Mouse (Mus musculus): ENCODE results near the gene Gm266. TPM values are rescaled to one million over a fixed set of nuclear protein-coding genes. Genes with fewer than 3 reads are reported as not detected.

The Gm266 gene
- polyA plus RNA-seq, 1 experiment from 2014 or later, result 13.7 TPM

GRCm38 (mm10) chr12:111446745-111447144 is 38.9 kb downstream of the Gm266 start:
- Histone ChIP-seq H3K27me3 (ENCODE audit: low read depth, poor library complexity, severe bottlenecking) (peaks cover 100% of the 10 kb centered on the region), H3K9me3 (replicated peaks) (no peaks in the 10 kb centered on the region), H3K4me3 (no peak overlapping the region), H3K4me1 (peaks cover 77% of the 10 kb centered on the region), H3K27ac (no peak overlapping the region), H3K36me3 (no peaks in the 10 kb centered on the region)
- no peak for DNase-seq (ENCODE audit: low spot score)
- WGBS, result 21% methylated on average over 5 of the region's 5 CpGs

- peaks cover 100% of the 10 kb centered on the region for H3K27me3 ChIP-seq (ENCODE audit: low read depth, poor library complexity, severe bottlenecking)
- peak; percentile 53 for DNase-seq (ENCODE audit: low spot score)
- WGBS, result 6% methylated on average over 27 of the region's 27 CpGs
- no peaks in the 10 kb centered on the region for H3K36me3 ChIP-seq
- H3K27ac ChIP-seq, result no peak overlapping the region
- peaks cover 78% of the 10 kb centered on the region for H3K4me1 ChIP-seq
- no peaks in the 10 kb centered on the region for H3K9me3 ChIP-seq (replicated peaks)
- peak overlapping the region; percentile 41 for H3K4me3 ChIP-seq
These were observed 39.6 kb downstream of the Gm266 start for GRCm38 (mm10) chr12:111445890-111446613.

GRCm38 (mm10) chr12:111445161-111445889 is 40.3 kb downstream of the Gm266 start:
- peak overlapping the region; percentile 41 for H3K4me3 ChIP-seq
- peaks cover 100% of the 10 kb centered on the region for H3K27me3 ChIP-seq (ENCODE audit: low read depth, poor library complexity, severe bottlenecking)
- 2% methylated on average over 52 of the region's 52 CpGs for WGBS
- H3K4me1 ChIP-seq, result peaks cover 74% of the 10 kb centered on the region
- H3K9me3 ChIP-seq (replicated peaks), result no peaks in the 10 kb centered on the region
- peak; percentile 56 for DNase-seq (ENCODE audit: low spot score)
- H3K36me3 ChIP-seq, result no peaks in the 10 kb centered on the region
- H3K27ac ChIP-seq, result no peak overlapping the region

GRCm38 (mm10) chr12:111443921-111444831 is 41.4 kb downstream of the Gm266 start:
- no peak overlapping the region for H3K27ac ChIP-seq

GRCm38 (mm10) chr12:111443011-111443870 is 42.4 kb downstream of the Gm266 start:
- Histone ChIP-seq H3K27me3 (ENCODE audit: low read depth, poor library complexity, severe bottlenecking) (peaks cover 100% of the 10 kb centered on the region), H3K27ac (no peak overlapping the region), H3K36me3 (no peaks in the 10 kb centered on the region), H3K9me3 (replicated peaks) (no peaks in the 10 kb centered on the region), H3K4me3 (peak overlapping the region; percentile 53), H3K4me1 (peaks cover 54% of the 10 kb centered on the region)
- DNase-seq (ENCODE audit: low spot score), result no peak
- WGBS, result 8% methylated on average over 15 of the region's 15 CpGs

More at GRCm38 (mm10) chr12:111443921-111444831, 41.4 kb downstream of the Gm266 start:
- no peaks in the 10 kb centered on the region for H3K36me3 ChIP-seq
- H3K27me3 ChIP-seq (ENCODE audit: low read depth, poor library complexity, severe bottlenecking), result peaks cover 100% of the 10 kb centered on the region
- H3K4me3 ChIP-seq, result no peak overlapping the region
- H3K4me1 ChIP-seq, result peaks cover 63% of the 10 kb centered on the region
- H3K9me3 ChIP-seq (replicated peaks), result no peaks in the 10 kb centered on the region
- no peak for DNase-seq (ENCODE audit: low spot score)
- WGBS, result 21% methylated on average over 10 of the region's 10 CpGs

- under 1% methylated on average over 48 of the region's 48 CpGs for WGBS
- H3K27me3 ChIP-seq (ENCODE audit: low read depth, poor library complexity, severe bottlenecking), result peaks cover 100% of the 10 kb centered on the region
- H3K36me3 ChIP-seq, result no peaks in the 10 kb centered on the region
- peak; percentile 86 for DNase-seq (ENCODE audit: low spot score)
- H3K4me3 ChIP-seq, result peak within 1 kb of the TSS; percentile 53
- peaks cover 46% of the 10 kb centered on the region for H3K4me1 ChIP-seq
- H3K27ac ChIP-seq, result peak within 1 kb of the TSS; percentile 17; the same call in 1 of the 2 replicates
- no peaks in the 10 kb centered on the region for H3K9me3 ChIP-seq (replicated peaks)
These were observed 43.2 kb downstream of the Gm266 start, which contains the start of gene Tnfaip2 for GRCm38 (mm10) chr12:111442309-111443010. TSS of gene Tnfaip2 (plus strand) at chr12:111442469.

- Histone ChIP-seq H3K27me3 (ENCODE audit: low read depth, poor library complexity, severe bottlenecking) (peaks cover 100% of the 10 kb centered on the region), H3K4me1 (peaks cover 37% of the 10 kb centered on the region), H3K36me3 (no peaks in the 10 kb centered on the region), H3K27ac (no peak overlapping the region), H3K4me3 (no peak overlapping the region), H3K9me3 (replicated peaks) (no peaks in the 10 kb centered on the region)
- 55% methylated on average over 3 of the region's 3 CpGs for WGBS
- no peak for DNase-seq (ENCODE audit: low spot score)
These were observed 44.1 kb downstream of the Gm266 start for GRCm38 (mm10) chr12:111441523-111441922.

- Histone ChIP-seq H3K4me1 (peaks cover 30% of the 10 kb centered on the region), H3K4me3 (no peak overlapping the region), H3K27me3 (ENCODE audit: low read depth, poor library complexity, severe bottlenecking) (peaks cover 100% of the 10 kb centered on the region), H3K27ac (no peak overlapping the region), H3K9me3 (replicated peaks) (no peaks in the 10 kb centered on the region), H3K36me3 (no peaks in the 10 kb centered on the region)
- no peak for DNase-seq (ENCODE audit: low spot score)
- WGBS, result 91% methylated on average over 9 of the region's 9 CpGs
These were observed 44.8 kb downstream of the Gm266 start for GRCm38 (mm10) chr12:111440701-111441373.

- Histone ChIP-seq H3K4me1 (peaks cover 33% of the 10 kb centered on the region), H3K27ac (no peak overlapping the region), H3K27me3 (ENCODE audit: low read depth, poor library complexity, severe bottlenecking) (peaks cover 100% of the 10 kb centered on the region), H3K36me3 (no peaks in the 10 kb centered on the region), H3K9me3 (replicated peaks) (no peaks in the 10 kb centered on the region), H3K4me3 (no peak overlapping the region)
- WGBS, result 80% methylated on average over 6 of the region's 6 CpGs
- DNase-seq (ENCODE audit: low spot score), result no peak
These were observed 46.8 kb downstream of the Gm266 start for GRCm38 (mm10) chr12:111438850-111439249.

GRCm38 (mm10) chr12:111437222-111437900 is 48.3 kb downstream of the Gm266 start:
- no peak overlapping the region for H3K4me3 ChIP-seq
- DNase-seq (ENCODE audit: low spot score), result no peak
- H3K9me3 ChIP-seq (replicated peaks), result no peaks in the 10 kb centered on the region
- H3K27me3 ChIP-seq (ENCODE audit: low read depth, poor library complexity, severe bottlenecking), result peaks cover 99% of the 10 kb centered on the region
- peaks cover 31% of the 10 kb centered on the region for H3K4me1 ChIP-seq
- WGBS, result 74% methylated on average over 5 of the region's 5 CpGs
- no peak overlapping the region for H3K27ac ChIP-seq
- H3K36me3 ChIP-seq, result no peaks in the 10 kb centered on the region

- Histone ChIP-seq H3K9me3 (replicated peaks) (no peaks in the 10 kb centered on the region), H3K4me1 (peaks cover 29% of the 10 kb centered on the region), H3K27ac (no peak overlapping the region), H3K4me3 (no peak overlapping the region), H3K27me3 (ENCODE audit: low read depth, poor library complexity, severe bottlenecking) (peaks cover 99% of the 10 kb centered on the region), H3K36me3 (no peaks in the 10 kb centered on the region)
- WGBS, result 76% methylated on average over 8 of the region's 8 CpGs
- no peak for DNase-seq (ENCODE audit: low spot score)
These were observed 49.0 kb downstream of the Gm266 start for GRCm38 (mm10) chr12:111436640-111437039.

Measured in limb, embryonic 10.5 days (tissue).